Mouse (Mus musculus) kidney, postnatal 10 days (tissue): Measurements from ENCODE around the gene Sox6.

Experiments
- DNase-seq: peaks from one replicate; pipeline ENCODE4 v3.0.0; 2021; ENCODE audit warnings: mixed read lengths

The Sox6 gene

DNA sequence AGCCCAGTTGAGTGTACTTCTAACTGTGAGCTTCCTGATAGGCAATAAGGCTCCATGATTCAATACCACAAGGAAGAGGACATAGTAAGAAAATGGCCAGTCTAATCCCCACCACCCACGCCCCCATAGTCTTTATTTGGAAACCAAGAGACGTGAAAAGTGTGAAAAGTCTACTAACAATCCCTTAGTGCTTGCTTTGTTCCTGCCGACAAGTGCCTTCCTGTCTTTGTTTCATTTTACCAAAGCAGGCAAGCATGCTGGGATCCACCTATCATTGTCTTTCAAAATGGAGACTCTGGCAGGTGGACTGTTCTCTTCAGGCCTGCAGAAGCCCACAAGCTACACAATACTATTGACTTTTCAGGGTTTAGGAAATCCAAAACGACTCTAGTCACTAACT lies 495.0 kb downstream of the Sox6 start:
- DNase-seq, result no peak

DNA sequence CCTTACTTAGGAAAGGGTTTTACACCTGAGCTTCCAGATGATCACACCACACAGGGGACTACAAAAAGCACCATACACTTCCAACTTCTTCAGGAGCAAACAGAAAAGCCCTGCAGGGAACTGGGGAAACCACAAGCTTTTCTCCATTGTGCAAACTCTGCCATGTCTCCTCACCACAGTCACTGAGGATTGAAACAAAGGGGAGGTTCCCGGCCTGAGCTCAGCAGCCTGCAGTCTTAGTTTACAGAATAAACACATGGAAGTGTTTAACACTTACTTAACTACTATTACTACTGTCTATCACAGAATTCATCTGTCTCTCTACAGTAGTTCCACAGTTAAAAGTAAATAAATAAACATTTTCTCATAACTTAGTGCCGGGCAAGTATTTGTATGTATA lies 498.3 kb downstream of the Sox6 start:
- no peak for DNase-seq

DNA sequence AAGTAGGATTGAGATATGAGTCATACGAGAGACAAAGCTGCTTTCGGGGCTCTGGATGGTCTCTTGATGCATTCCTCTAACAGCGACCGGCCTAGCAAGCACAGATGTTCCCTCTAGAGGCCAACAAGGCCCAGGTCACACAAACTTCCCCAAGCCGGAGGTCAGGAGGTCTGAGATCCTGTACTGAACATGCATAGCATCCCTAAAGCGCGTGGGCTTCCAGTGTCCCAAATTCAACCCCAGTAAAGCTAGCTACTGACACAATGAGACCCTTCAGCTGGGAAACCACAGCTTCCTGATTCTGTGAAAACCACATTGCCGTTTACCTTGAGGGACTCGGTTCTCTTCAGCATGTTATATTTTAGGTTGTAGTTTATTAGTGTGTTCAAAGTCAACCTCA lies 499.6 kb downstream of the Sox6 start:
- no peak for DNase-seq

DNA sequence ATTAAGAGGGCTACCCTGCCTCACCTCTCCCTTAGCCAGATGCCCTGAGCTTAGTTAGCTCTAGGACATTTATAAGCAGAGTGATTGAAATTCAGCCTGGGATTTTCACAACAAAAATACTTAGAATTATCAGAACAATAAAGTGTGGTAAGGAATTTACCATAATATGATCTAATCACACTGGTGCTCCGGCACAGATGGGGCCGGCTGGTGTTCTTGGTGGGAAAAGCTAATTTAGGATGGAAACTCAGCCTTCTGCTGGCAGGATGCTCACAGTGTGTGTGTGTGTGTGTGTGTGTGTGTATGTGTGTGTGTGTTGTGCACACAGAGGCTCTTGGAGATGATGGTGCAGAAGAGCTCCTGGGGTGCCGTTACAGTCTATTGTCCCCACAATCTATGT lies 501.0 kb downstream of the Sox6 start:
- DNase-seq, result no peak

DNA sequence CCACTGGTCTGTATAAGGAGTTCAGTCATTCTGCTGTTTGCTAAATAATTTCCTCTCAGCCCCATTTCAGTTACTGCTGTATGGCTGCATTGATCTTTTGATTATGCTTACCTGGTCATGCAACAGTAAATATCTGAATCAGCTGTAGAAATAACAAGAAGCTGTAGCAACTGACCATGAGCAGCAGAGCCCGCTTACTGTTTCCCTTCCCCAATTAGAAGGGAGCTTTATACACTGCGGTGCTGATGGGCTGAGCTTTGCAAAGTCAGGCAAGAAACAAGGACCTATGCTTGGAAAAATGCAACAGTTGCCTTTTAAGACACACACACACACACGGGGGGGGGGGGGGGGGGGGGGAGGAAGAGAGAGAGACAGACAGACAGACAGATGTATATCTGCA lies 502.1 kb downstream of the Sox6 start:
- no peak for DNase-seq

DNA sequence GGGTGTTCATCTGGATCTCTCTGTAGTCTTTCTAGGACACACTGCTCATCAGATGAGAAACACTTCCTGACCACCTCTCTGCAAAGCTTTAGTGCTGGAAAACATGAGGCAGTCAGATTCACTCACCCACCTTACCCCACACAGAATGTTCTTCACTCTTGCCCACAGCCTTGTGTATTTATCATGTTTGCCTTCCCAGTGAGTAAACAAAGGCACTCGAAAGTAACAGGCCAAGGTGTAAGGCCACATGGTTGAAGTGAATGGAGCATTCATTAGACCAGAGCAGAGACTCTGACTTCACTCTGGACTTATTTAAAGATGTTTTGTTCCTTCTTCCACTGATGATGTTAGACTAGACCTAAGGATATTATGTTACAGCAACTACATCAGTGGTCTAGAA lies 506.7 kb downstream of the Sox6 start:
- DNase-seq, result no peak

DNA sequence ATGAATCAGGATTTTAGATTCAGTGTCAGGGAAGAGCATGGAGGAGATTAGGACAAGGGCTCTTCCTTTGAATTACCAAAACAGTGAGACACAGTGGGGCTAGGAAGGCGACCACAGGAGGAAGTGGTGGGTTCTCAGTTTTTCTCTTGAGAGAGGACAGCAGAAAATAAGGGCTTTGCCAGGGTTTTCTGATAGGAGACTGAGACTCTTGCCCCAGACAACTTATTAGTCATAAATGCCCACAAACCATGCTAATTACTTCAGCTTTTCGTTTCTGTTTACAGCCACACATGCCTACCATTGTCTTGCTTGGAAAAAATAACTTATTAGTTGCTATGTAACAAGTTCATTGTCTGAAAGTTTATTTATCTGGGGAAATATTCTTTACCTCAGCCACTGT lies 507.4 kb downstream of the Sox6 start:
- DNase-seq, result no peak

DNA sequence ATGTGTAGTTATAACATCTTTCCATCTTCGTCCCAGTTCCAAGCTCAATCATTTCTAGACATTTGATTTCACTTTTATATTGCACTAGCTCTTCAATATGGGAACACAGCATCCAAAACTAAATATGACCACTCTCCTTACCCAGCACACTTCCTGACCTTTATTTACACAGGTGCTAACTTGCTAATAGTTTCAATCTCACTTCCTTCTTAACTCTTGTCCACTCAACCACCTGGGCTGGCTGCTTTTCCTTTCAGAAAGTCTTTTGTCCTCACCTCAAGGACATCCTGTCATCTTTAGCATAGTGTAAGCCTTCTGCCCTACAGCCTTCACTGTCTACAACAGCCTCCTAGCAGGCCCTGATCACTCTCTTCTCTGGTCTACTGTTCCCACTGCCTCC lies 520.9 kb downstream of the Sox6 start:
- no peak for DNase-seq

DNA sequence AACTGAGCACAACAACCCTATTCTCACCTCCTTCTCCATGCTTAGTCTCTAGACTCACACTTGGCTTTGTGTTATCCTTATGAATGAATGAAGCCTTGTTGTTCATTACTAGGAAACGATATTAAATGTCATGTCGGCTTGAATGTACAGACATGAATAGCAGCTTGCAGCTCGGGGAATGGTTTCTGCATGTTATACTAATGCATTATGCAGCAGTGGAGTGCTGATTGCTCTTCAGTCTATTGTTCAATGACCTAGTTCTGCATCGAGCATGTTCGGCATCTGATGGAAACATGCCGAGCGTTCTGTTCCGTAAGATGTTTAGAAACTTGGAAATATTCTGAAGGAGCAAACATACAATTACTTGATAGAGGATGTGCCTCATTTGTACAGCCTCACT lies 524.9 kb downstream of the Sox6 start:
- no peak for DNase-seq

DNA sequence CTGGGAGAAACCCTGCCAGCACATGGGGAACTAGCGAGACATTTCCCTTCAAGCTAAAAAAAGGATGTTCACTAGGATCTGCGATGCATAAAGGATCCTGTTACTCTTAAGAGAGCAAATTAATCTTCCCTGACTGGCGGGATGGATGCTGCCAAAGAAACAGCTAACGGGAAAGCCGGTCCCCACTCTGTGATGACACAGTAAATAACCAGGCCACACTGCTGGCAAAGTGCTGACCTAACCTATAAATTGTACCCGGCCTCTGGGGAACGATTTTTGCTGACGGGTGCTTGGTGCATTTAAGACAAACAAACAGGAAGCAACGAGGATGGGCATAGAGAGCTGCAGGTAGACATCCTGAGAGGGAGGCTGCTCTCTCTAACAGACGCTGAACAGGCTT lies 526.8 kb downstream of the Sox6 start:
- DNase-seq, result no peak

DNA sequence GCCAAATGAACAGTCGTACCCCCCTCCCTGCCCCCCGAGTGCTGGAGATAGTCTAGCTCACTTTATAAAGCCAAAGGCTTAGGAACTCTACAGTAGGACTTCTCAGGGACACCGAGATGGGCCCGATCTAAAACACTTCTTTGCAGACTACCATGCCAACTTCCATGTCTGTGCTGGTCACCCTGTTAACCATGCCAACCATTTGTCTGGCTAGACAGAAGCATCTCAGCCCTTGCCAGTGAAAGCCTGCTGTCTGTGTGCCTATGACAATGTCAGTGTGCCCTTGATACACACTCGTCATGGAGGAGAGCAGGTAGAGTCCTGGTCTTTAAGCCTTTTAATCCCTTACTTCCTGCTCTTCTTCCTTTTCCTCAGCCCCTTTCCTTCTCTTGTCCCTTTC lies 527.5 kb downstream of the Sox6 start:
- DNase-seq, result no peak

DNA sequence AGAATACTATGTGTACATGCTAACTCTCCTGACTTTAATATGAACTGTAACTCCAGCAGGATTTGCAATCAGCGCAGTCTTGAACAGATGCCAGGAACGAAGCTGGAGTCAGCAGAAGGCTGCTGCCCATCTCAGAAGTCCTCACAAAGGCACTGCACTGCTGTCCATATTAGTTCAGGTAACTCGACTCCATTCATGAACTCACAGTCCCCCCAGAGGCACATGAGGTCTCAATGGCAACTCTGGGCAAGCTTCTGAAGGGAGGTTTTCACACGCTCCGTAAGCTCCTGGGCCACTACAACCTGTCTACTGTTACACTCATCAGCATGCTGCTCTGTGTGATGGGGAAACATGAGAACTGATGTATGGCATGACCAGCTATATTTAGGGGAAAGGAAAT lies 528.6 kb downstream of the Sox6 start:
- DNase-seq, result peak; percentile 15

DNA sequence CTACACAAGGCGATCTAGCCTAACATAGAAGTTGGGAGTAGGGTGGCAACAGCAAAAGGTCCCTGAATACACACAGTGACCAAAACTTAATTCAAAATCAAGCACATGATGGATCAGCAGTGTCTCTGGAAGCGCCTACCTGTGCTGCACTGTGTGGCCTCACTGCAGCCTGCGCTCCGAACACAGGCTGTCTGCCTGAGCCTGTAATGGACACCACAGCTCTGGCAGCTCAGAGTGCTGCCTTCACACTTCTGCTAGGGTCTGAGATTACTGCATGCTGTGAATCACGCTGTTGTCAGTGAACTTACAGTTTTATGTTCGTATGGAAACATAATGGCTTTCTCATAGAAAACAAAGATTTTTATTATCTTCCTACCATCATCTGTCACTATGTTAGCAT lies 532.2 kb downstream of the Sox6 start:
- no peak for DNase-seq

DNA sequence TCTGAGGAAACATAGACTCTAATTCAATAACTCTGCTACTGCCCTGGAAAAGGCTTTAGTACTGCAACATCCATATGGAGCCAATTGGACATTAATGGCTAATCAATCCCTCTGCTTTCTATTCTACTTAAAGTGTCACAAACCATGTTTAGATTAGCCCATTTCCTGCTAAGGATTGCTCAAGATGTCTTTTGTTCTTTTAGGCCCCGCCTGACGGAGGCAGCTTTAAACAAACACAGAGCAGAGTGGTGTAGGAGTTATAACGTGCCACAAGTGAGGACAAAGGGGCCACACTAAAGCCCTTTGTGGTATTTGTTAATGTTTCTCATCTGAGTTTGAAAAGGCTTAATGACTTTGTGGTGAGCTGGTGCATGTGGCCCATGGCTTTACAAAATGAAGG lies 537.1 kb downstream of the Sox6 start:
- no peak for DNase-seq

DNA sequence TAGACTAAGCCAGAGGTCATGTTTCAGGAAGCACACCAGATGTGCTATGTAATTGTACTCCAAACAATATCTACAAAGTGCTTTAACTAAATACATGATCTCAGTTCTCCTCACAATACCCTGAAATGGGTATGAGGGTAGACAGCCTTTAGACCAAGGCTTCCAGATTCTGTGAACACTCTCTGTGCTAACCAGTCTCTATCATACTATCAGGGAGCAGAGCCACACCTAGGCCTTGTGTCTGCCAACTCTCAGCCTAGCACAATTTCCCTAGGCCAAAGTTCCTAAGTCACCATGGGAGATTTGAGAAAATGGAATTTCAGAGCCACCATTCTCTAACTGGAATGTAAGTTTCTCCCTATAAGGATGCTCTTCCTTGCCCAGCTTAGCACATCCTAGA lies 537.8 kb downstream of the Sox6 start:
- DNase-seq, result no peak

DNA sequence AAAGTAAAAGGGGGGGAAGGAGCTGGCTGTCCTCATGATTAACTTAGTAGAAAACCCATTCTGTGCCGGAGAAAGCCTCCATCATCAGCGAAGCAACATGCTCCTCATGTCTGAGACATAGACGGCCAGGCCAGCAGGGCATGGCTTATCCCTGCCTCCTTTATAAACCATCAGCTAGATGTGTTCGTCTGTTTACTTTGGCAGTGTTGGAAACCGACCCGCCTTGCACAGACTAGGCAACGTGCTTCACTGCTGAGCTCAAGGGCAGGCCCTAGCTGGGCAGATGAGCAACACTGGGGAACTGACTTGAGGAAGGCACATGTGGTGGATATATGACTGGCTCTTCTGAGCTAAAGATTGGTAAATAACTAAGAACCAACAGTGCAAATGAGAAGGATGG lies 538.4 kb downstream of the Sox6 start:
- DNase-seq, result peak; percentile 11

DNA sequence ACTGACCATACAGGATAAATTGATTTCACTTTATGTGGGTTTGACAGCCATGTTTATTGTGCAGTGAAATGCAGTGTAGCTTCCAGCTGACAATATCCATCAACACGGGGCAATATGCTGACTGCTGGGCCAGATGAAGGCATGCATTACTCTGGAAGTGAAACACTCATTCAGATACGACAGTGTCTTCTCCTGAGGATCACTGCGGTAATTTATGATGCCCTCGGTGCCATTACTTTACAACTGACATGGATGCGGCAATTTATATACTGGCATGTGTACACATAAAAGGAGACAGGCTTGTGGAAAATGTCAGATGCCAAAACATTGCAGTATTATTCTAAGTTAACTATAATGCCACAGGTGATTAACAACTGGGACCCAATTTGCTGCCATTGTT lies 546.9 kb downstream of the Sox6 start:
- no peak for DNase-seq

DNA sequence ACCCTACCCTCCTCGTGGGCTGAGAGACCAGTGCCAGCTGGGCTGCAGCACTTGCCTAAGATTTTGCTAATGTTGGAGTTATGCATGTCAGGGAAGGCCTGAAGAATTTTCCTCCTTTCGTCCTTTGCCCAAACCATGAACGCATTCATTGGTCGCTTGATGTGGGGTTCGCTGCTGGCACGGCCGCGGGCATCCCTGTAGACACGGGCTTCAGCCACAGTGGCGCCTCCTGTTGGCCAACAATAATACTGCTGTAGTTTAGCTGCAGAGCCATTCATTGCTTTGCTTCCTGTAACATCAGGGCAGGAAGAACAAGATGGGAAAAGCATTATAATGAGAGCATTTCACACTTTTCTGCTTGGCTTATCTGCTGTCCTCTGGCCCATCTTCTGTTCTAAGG lies 549.0 kb downstream of the Sox6 start:
- DNase-seq, result peak; percentile 21

DNA sequence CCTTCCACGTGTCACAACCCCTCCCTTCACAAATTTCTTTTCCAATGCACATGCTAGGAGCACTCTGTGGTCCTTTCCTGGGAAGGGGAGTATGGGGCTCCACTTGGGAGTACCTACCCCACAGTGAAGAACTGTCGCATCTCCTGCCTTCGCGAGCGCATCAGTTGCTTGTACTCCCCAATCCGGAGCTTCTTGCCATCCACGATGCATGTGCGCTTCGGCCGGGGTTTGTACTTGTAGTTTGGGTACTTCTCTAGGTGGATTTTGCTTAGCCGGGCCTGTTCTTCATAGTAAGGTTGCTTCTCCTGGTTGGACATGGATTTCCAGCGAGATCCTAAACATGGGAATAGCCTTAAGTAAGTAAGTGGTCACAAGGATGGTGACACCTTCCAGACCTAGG lies 552.2 kb downstream of the Sox6 start:
- no peak for DNase-seq

DNA sequence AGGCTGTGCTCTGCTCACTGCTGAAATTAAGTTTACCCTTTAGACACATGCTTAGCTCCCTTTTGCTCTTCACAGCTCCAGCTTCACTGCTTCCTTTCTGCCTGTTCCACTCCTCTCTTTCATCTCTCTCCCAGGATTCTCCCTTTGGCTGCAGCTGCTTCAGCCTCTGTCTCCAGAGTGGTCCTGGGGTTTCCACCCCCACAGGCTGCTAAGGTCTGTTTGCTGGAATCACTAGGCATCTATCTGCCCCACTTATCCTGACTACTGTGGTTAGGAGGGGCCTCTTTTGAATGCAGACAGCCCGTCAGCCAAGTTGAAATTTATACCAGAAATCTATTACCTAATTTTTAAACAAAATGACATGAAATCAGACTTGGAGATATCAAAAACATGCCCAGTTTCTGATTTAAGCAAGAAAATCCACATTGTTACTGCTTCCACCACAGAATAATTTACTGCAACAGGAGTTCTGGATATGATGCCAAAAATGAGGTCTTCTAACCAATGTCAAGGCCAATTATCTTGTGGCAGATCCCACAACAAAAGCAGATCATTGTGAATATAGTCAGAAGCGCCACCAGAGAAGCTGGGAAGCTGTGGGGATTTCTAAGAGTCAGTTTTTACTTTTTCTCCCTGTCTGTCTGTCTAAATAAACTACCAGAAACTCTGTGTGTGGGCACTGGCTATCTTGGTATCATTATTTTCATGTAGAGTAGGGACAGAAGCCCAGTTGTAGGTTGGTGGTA lies 552.8 kb downstream of the Sox6 start:
- no peak for DNase-seq

DNA sequence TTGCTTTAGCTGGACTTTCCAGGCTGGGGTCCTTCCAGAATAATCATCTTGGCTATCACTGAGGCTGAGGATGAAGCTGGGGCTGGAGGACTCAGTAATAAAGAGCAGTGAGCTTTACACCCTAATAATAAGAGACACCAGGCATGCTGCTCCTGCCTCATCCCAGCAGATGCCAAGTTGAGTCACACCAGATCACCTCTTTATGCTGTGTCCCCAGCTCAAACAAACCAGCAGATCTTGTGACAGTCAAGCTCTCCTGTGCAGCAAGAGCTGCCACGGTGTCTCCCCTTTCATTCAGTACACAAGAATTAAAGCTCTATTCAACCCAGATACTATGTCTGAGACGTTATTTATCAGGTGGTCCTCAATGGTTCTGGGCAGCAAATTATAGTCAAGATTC lies 560.8 kb downstream of the Sox6 start:
- no peak for DNase-seq

DNA sequence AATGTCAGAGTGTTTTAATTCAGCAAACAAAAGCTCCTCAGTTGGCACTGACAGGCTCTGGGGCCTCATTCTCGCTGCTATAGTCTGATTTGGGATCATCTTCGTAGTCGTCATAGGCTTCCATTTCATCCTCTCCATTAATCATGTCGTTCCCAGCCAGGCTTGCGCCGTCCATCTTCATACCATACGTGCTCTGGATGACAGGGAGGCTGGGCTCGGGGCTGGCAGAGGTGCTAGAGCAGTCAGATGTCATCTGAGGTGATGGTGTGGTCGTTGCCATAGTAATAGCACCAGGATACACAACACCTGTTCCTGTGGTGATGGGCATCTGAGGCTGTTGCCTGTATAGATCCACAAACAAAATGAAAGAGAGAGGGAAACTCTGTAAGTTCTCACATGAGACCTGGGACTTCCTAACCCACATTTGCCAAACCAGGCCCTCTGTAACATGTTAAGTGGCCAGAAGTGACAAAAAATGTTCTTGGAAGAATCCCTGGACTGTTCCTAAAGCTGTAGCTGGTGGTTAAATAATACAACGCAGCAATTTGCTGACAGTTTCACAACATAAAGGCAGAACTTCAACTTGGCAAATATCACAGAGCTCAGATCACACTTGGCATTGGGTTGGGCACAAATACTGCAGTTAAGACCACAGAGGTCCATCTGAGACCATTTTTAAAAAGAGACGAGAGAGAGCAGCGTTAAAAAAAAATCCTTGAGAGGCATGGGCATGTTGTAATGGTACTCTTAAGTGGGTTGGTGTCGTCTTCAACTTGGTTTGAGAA lies 561.5 kb downstream of the Sox6 start:
- no peak for DNase-seq

DNA sequence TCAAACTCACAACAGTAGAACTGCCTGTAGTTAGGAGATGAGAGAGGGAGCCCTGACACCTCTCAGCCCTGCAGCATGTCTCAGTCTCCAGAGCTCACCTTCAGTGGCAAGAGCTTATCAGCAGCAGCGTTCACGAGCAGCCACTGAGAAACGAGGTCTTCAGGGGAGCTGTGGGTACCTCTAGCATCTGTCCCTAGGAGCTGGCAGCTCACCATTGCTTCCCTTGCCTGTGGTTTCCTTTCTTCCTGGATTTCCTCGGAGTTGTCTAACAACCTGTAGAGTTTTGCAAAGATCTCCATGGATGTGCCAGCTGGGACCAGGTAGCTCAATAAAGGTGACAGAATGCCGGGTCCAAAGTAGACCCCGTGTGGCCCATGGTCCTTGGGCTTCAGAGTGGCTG lies 563.4 kb downstream of the Sox6 start:
- no peak for DNase-seq

DNA sequence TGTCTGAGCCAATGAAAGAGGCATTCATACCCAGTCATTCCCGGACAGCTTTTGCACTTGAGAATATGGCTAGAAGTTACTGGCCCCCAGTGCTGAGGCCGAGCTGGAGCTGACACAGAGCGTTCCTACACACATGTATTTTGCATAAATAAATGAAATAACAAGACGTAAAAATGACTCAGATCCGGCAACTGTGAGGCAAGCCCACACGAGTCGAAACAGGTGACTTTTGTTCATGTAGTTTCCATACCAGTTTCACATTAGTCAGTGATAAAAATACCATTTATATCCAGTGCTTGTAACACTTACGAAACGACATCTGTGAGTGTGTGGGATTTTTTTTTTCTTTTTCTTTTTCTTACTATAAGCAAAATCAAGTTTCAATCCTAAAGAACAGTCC lies 564.5 kb downstream of the Sox6 start:
- DNase-seq, result no peak

DNA sequence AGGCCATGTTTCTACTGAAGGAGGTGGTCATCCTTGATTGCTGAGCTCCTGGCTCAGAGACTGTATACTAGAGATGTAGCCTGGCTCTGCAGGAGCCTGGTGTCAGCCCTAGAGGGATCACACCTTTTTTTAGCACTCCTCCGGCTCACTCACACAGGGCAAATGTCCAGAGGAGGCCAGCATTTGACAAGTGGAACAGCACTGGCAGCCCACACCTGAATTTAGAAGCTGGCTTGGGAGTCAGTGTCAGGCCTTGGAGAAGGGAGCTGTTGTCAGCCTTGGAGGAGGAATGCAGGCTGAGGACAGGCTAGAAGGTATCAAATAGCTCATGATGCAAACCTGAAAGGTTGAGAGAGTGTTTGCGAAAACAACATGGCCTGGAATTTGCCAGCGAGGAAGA lies 565.7 kb downstream of the Sox6 start:
- DNase-seq, result no peak
